Mouse (Mus musculus): ENCODE results near the gene Rptor. TPM values are rescaled to one million over a fixed set of nuclear protein-coding genes. Genes with fewer than 3 reads are reported as not detected.

The Rptor gene
- polyA plus RNA-seq, 1 experiment from 2014 or later, result 10.6 TPM

- no peak overlapping the region for H3K4me2 ChIP-seq
- no peak overlapping the region for H3K27ac ChIP-seq
- 88% methylated on average over 7 of the region's 7 CpGs for WGBS
- H3K9ac ChIP-seq, result no peak overlapping the region
- H3K4me3 ChIP-seq, result no peak overlapping the region
- ATAC-seq (ENCODE audit: low FRiP score), result no peak
- H3K36me3 ChIP-seq, result peaks cover 7% of the 10 kb centered on the region; the same call in 1 of the 2 replicates
- no peaks in the 10 kb centered on the region for H3K27me3 ChIP-seq
- no peaks in the 10 kb centered on the region for H3K9me3 ChIP-seq
- H3K4me1 ChIP-seq (replicated peaks), result peaks cover 38% of the 10 kb centered on the region
Measured at GRCm38 (mm10) chr11:119796846-119797245, 194.1 kb downstream of the Rptor start.

- Histone ChIP-seq H3K9me3 (no peaks in the 10 kb centered on the region), H3K4me2 (no peak overlapping the region), H3K36me3 (peaks cover 7% of the 10 kb centered on the region; the same call in 1 of the 2 replicates), H3K4me3 (no peak overlapping the region), H3K27me3 (no peaks in the 10 kb centered on the region), H3K4me1 (replicated peaks) (peaks cover 34% of the 10 kb centered on the region), H3K9ac (no peak overlapping the region), H3K27ac (no peak overlapping the region)
- 67% methylated on average over 2 of the region's 2 CpGs for WGBS
- no peak for ATAC-seq (ENCODE audit: low FRiP score)
Measured at GRCm38 (mm10) chr11:119799536-119799935, 196.8 kb downstream of the Rptor start.

- Histone ChIP-seq H3K36me3 (peaks cover 7% of the 10 kb centered on the region; the same call in 1 of the 2 replicates), H3K9me3 (no peaks in the 10 kb centered on the region), H3K27me3 (no peaks in the 10 kb centered on the region), H3K27ac (no peak overlapping the region), H3K4me2 (no peak overlapping the region), H3K4me1 (replicated peaks) (peaks cover 20% of the 10 kb centered on the region), H3K4me3 (no peak overlapping the region), H3K9ac (no peak overlapping the region)
- WGBS, result 46% methylated on average over 1 of the region's 1 CpGs
- ATAC-seq (ENCODE audit: low FRiP score), result no peak
Measured at GRCm38 (mm10) chr11:119801855-119802254, 199.2 kb downstream of the Rptor start.

- WGBS, result 46% methylated on average over 7 of the region's 7 CpGs
- no peak for ATAC-seq (ENCODE audit: low FRiP score)
- peaks cover 7% of the 10 kb centered on the region; the same call in 1 of the 2 replicates for H3K36me3 ChIP-seq
- H3K27ac ChIP-seq, result no peak overlapping the region
- H3K9me3 ChIP-seq, result no peaks in the 10 kb centered on the region
- H3K27me3 ChIP-seq, result no peaks in the 10 kb centered on the region
- no peak overlapping the region for H3K4me2 ChIP-seq
- peaks cover 30% of the 10 kb centered on the region for H3K4me1 ChIP-seq (replicated peaks)
- H3K9ac ChIP-seq, result no peak overlapping the region
- no peak overlapping the region for H3K4me3 ChIP-seq
Measured at GRCm38 (mm10) chr11:119802947-119803346, 200.2 kb downstream of the Rptor start.

- 79% methylated on average over 3 of the region's 3 CpGs for WGBS
- Histone ChIP-seq H3K27ac (peak overlapping the region; percentile 52; the same call in 1 of the 2 replicates), H3K4me1 (replicated peaks) (peaks cover 40% of the 10 kb centered on the region), H3K9me3 (no peaks in the 10 kb centered on the region), H3K4me2 (no peak overlapping the region), H3K4me3 (no peak overlapping the region), H3K9ac (no peak overlapping the region), H3K36me3 (peaks cover 5% of the 10 kb centered on the region; the same call in 1 of the 2 replicates), H3K27me3 (no peaks in the 10 kb centered on the region)
- no peak for ATAC-seq (ENCODE audit: low FRiP score)
Measured at GRCm38 (mm10) chr11:119804392-119804791, 201.7 kb downstream of the Rptor start.

- Histone ChIP-seq H3K27me3 (no peaks in the 10 kb centered on the region), H3K36me3 (no peaks in the 10 kb centered on the region), H3K27ac (no peak overlapping the region), H3K4me1 (replicated peaks) (peaks cover 40% of the 10 kb centered on the region), H3K4me3 (no peak overlapping the region), H3K9ac (no peak overlapping the region), H3K4me2 (no peak overlapping the region), H3K9me3 (no peaks in the 10 kb centered on the region)
- no peak for ATAC-seq (ENCODE audit: low FRiP score)
- 89% methylated on average over 10 of the region's 10 CpGs for WGBS
Measured at GRCm38 (mm10) chr11:119805112-119805750, 202.5 kb downstream of the Rptor start.

- H3K9me3 ChIP-seq, result no peaks in the 10 kb centered on the region
- peak overlapping the region; percentile 80; the same call in 1 of the 2 replicates for H3K27ac ChIP-seq
- WGBS, result 98% methylated on average over 8 of the region's 8 CpGs
- no peaks in the 10 kb centered on the region for H3K27me3 ChIP-seq
- H3K4me1 ChIP-seq (replicated peaks), result peaks cover 44% of the 10 kb centered on the region
- no peak overlapping the region for H3K9ac ChIP-seq
- ATAC-seq (ENCODE audit: low FRiP score), result no peak
- H3K4me3 ChIP-seq, result no peak overlapping the region
- no peak overlapping the region for H3K4me2 ChIP-seq
- H3K36me3 ChIP-seq, result no peaks in the 10 kb centered on the region
Measured at GRCm38 (mm10) chr11:119806539-119806938, 203.8 kb downstream of the Rptor start.

GRCm38 (mm10) chr11:119807431-119808031, 204.8 kb downstream of the Rptor start:
- peaks cover 9% of the 10 kb centered on the region for H3K36me3 ChIP-seq
- H3K9me3 ChIP-seq, result no peaks in the 10 kb centered on the region
- no peak overlapping the region for H3K4me3 ChIP-seq
- no peak overlapping the region for H3K4me2 ChIP-seq
- H3K27me3 ChIP-seq, result no peaks in the 10 kb centered on the region
- whole genome bisulfite sequencing, result 65% methylated on average over 7 of the region's 7 CpGs
- H3K27ac ChIP-seq, result peak overlapping the region; percentile 80
- H3K4me1 ChIP-seq (replicated peaks), result peaks cover 44% of the 10 kb centered on the region
- no peak; the same call in 1 of the 2 replicates for ATAC-seq (ENCODE audit: low FRiP score)
- 0 out of 2 replicates have a peak overlapping the region, but pooled peaks have one; percentile 10 for H3K9ac ChIP-seq

- Histone ChIP-seq H3K4me1 (replicated peaks) (peaks cover 38% of the 10 kb centered on the region), H3K4me2 (no peak overlapping the region), H3K36me3 (peaks cover 13% of the 10 kb centered on the region), H3K27ac (peak overlapping the region; percentile 80), H3K9ac (no peak overlapping the region), H3K9me3 (no peaks in the 10 kb centered on the region), H3K27me3 (no peaks in the 10 kb centered on the region), H3K4me3 (no peak overlapping the region)
- ATAC-seq (ENCODE audit: low FRiP score), result no peak
- WGBS, result 77% methylated on average over 10 of the region's 10 CpGs
Measured at GRCm38 (mm10) chr11:119808647-119809280, 206.1 kb downstream of the Rptor start.

GRCm38 (mm10) chr11:119809309-119809708, 206.6 kb downstream of the Rptor start:
- H3K4me1 ChIP-seq (replicated peaks), result peaks cover 36% of the 10 kb centered on the region
- ATAC-seq (ENCODE audit: low FRiP score), result no peak
- no peak overlapping the region for H3K9ac ChIP-seq
- H3K27me3 ChIP-seq, result no peaks in the 10 kb centered on the region
- WGBS, result 80% methylated on average over 5 of the region's 5 CpGs
- H3K9me3 ChIP-seq, result no peaks in the 10 kb centered on the region
- no peak overlapping the region for H3K4me2 ChIP-seq
- H3K4me3 ChIP-seq, result no peak overlapping the region
- peak overlapping the region; percentile 55 for H3K27ac ChIP-seq
- H3K36me3 ChIP-seq, result peaks cover 13% of the 10 kb centered on the region

GRCm38 (mm10) chr11:119811022-119811421, 208.3 kb downstream of the Rptor start:
- no peaks in the 10 kb centered on the region for H3K27me3 ChIP-seq
- peaks cover 33% of the 10 kb centered on the region for H3K4me1 ChIP-seq (replicated peaks)
- H3K9ac ChIP-seq, result no peak overlapping the region
- no peaks in the 10 kb centered on the region for H3K9me3 ChIP-seq
- peaks cover 13% of the 10 kb centered on the region for H3K36me3 ChIP-seq
- ATAC-seq (ENCODE audit: low FRiP score), result no peak
- WGBS, result 76% methylated on average over 8 of the region's 8 CpGs
- H3K4me2 ChIP-seq, result no peak overlapping the region
- no peak overlapping the region for H3K4me3 ChIP-seq
- H3K27ac ChIP-seq, result peak overlapping the region; percentile 13; the same call in 1 of the 2 replicates

GRCm38 (mm10) chr11:119811598-119811997, 208.9 kb downstream of the Rptor start:
- Histone ChIP-seq H3K4me3 (no peak overlapping the region), H3K4me2 (no peak overlapping the region), H3K9ac (no peak overlapping the region), H3K36me3 (peaks cover 13% of the 10 kb centered on the region), H3K27ac (peak overlapping the region; percentile 13; the same call in 1 of the 2 replicates), H3K9me3 (no peaks in the 10 kb centered on the region), H3K4me1 (replicated peaks) (peaks cover 31% of the 10 kb centered on the region), H3K27me3 (no peaks in the 10 kb centered on the region)
- 91% methylated on average over 1 of the region's 1 CpGs for WGBS
- ATAC-seq (ENCODE audit: low FRiP score), result no peak

Data from hindbrain, embryonic 13.5 days (tissue).